Mouse (Mus musculus): ENCODE measurements at regions not wholly inside any gene's neighbourhood (a gene's known extent, or its start where the extent isn't known, plus 50 kb on each side); places are given as distances from the start of the nearest gene placed in this dataset.

DNA sequence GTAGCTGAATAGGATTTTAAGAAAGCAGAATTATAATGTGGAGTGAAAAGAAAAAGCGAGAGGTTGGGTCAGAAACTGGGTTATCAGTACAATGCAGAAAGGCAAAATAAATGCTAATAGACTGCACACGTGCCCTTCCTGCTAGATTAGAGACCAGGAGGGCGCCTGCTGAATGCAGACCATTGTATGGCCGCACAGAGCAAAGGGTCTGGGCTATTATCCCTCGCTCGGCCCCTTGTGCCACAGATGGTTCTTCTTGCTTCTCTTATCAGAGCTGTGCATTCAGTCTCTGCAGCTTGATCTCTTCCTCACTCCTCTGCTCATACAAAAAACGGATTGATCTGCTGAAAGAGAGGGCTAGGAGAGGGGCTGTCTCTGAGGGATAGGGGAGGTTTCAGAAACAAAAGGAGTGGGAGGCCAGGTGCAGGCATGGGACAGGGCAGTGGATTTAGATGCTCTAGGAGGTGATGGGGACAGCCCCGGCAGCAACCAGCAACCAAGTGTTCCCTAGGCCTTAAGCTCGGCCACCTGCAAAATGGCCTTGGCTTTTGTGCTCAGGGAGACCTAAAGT lies 225.7 kb upstream of the Klhl29 start:
- Histone ChIP-seq H3K4me2 (ENCODE audit: low read length) (no peak overlapping the region), H3K27ac (replicated peaks in 1 of 2; ENCODE audit: control insufficient read depth in 1 of 2, insufficient read depth in 1 of 2, low read depth in 2 of 2, low read length in 2 of 2) (no peak overlapping the region), H3K36me3 (ENCODE audit: control insufficient read depth, insufficient read depth, low read length) (no peaks in the 10 kb centered on the region), H3K4me3 (ENCODE audit: control insufficient read depth in 1 of 2, insufficient read depth in 1 of 2, low read depth in 1 of 2, low read length in 2 of 2) (no peak overlapping the region), H3K4me1 (ENCODE audit: control insufficient read depth in 2 of 2, insufficient read depth in 2 of 2, low read length in 2 of 2) (no peaks in the 10 kb centered on the region), H3K27me3 (ENCODE audit: control insufficient read depth, insufficient read depth, low read length) (no peaks in the 10 kb centered on the region), H3K9me3 (ENCODE audit: control insufficient read depth, low read length) (no peaks in the 10 kb centered on the region), H3K9ac (ENCODE audit: low read length) (no peak overlapping the region)
- 61% methylated on average over 9 of the region's 9 CpGs for WGBS
- ATAC-seq (ENCODE audit: insufficient number of reproducible peaks, insufficient read depth, low FRiP score, low read depth), result no peak

DNA sequence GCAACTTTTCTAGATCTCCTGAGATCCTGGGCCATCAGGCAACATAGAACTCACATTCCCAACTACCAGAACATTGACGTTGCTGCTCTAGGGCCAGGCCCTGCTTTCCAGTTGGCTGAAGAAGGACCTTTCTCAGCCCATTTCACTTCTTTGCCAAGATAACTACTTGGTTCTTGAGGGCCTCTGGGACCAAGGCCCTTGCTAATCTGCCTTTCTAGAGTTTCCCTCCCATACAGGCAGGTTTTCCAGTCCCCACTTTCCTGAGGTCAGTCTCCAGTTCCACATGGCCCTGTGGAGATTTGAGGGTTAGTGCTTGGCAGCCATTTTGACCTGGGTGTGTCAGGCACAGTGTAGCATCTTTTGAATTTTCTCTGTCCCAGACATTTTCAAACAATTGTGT lies 223.9 kb upstream of the Klhl29 start:
- Histone ChIP-seq H3K4me2 (ENCODE audit: low read length) (no peak overlapping the region), H3K9me3 (ENCODE audit: control insufficient read depth, low read length) (no peaks in the 10 kb centered on the region), H3K4me1 (ENCODE audit: control insufficient read depth in 2 of 2, insufficient read depth in 2 of 2, low read length in 2 of 2) (no peaks in the 10 kb centered on the region), H3K27ac (replicated peaks in 1 of 2; ENCODE audit: control insufficient read depth in 1 of 2, insufficient read depth in 1 of 2, low read depth in 2 of 2, low read length in 2 of 2) (no peak overlapping the region), H3K27me3 (ENCODE audit: control insufficient read depth, insufficient read depth, low read length) (no peaks in the 10 kb centered on the region), H3K9ac (ENCODE audit: low read length) (no peak overlapping the region), H3K4me3 (ENCODE audit: control insufficient read depth in 1 of 2, insufficient read depth in 1 of 2, low read depth in 1 of 2, low read length in 2 of 2) (no peak overlapping the region), H3K36me3 (ENCODE audit: control insufficient read depth, insufficient read depth, low read length) (no peaks in the 10 kb centered on the region)
- ATAC-seq (ENCODE audit: insufficient number of reproducible peaks, insufficient read depth, low FRiP score, low read depth), result no peak
- WGBS, result 67% methylated on average over 1 of the region's 1 CpGs

- Histone ChIP-seq H3K4me3 (ENCODE audit: control insufficient read depth in 1 of 2, insufficient read depth in 1 of 2, low read depth in 1 of 2, low read length in 2 of 2) (no peak overlapping the region), H3K36me3 (ENCODE audit: control insufficient read depth, insufficient read depth, low read length) (no peaks in the 10 kb centered on the region), H3K9ac (ENCODE audit: low read length) (no peak overlapping the region), H3K9me3 (ENCODE audit: control insufficient read depth, low read length) (no peaks in the 10 kb centered on the region), H3K4me2 (ENCODE audit: low read length) (no peak overlapping the region), H3K27me3 (ENCODE audit: control insufficient read depth, insufficient read depth, low read length) (no peaks in the 10 kb centered on the region), H3K27ac (replicated peaks in 1 of 2; ENCODE audit: control insufficient read depth in 1 of 2, insufficient read depth in 1 of 2, low read depth in 2 of 2, low read length in 2 of 2) (no peak overlapping the region), H3K4me1 (ENCODE audit: control insufficient read depth in 2 of 2, insufficient read depth in 2 of 2, low read length in 2 of 2) (no peaks in the 10 kb centered on the region)
- WGBS, result 83% methylated on average over 4 of the region's 4 CpGs
- ATAC-seq (ENCODE audit: insufficient number of reproducible peaks, insufficient read depth, low FRiP score, low read depth), result no peak
These were observed 223.5 kb upstream of the Klhl29 start for GRCm38 (mm10) chr12:5598961-5599360.

DNA sequence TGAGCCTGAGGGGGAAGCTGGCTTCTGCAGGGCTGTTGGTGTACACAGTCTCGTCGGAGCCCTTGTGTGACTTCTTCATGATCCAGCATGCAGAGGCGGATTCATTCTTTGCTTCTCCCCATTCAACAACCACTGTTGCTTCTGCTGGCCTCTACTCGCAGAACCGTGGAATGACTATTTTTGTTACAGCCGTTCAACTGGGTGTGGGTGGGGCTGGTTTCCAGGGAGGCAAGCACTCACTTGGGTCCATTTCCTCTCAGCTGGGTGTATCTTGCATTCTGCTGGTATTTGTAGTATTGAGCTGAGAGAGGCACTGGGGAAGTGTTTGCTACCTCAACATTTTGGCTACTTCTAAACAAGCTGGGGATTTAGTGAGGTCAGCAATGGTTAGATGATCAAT lies 197.3 kb upstream of the Klhl29 start:
- Histone ChIP-seq H3K4me1 (ENCODE audit: control insufficient read depth in 2 of 2, insufficient read depth in 2 of 2, low read length in 2 of 2) (no peaks in the 10 kb centered on the region), H3K9me3 (ENCODE audit: control insufficient read depth, low read length) (no peaks in the 10 kb centered on the region), H3K27ac (replicated peaks in 1 of 2; ENCODE audit: control insufficient read depth in 1 of 2, insufficient read depth in 1 of 2, low read depth in 2 of 2, low read length in 2 of 2) (no peak overlapping the region), H3K36me3 (ENCODE audit: control insufficient read depth, insufficient read depth, low read length) (no peaks in the 10 kb centered on the region), H3K27me3 (ENCODE audit: control insufficient read depth, insufficient read depth, low read length) (no peaks in the 10 kb centered on the region), H3K9ac (ENCODE audit: low read length) (no peak overlapping the region), H3K4me2 (ENCODE audit: low read length) (no peak overlapping the region), H3K4me3 (ENCODE audit: control insufficient read depth in 1 of 2, insufficient read depth in 1 of 2, low read depth in 1 of 2, low read length in 2 of 2) (no peak overlapping the region)
- WGBS, result 41% methylated on average over 6 of the region's 6 CpGs
- no peak for ATAC-seq (ENCODE audit: insufficient number of reproducible peaks, insufficient read depth, low FRiP score, low read depth)

DNA sequence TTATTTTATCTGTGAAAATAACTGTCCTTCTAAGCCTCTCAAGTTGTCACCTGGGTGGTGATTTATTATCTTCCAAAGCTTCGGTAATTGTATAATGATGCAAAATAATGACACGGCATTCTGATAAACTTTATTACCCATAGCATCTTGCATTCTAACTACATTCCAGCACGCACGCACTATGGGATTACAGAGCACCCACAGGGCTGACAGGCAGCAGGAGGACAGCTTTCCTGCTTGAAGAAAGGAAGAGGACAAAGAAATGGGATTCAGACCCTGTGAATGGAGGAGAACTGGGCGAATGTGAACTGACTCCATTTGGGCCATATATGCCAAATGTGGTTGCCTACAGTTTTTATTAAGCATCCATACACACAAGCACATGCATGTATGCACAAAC lies 193.5 kb upstream of the Klhl29 start:
- no peak overlapping the region for H3K4me3 ChIP-seq (ENCODE audit: control insufficient read depth in 1 of 2, insufficient read depth in 1 of 2, low read depth in 1 of 2, low read length in 2 of 2)
- ATAC-seq (ENCODE audit: insufficient number of reproducible peaks, insufficient read depth, low FRiP score, low read depth), result no peak
- H3K36me3 ChIP-seq (ENCODE audit: control insufficient read depth, insufficient read depth, low read length), result no peaks in the 10 kb centered on the region
- no peaks in the 10 kb centered on the region for H3K4me1 ChIP-seq (ENCODE audit: control insufficient read depth in 2 of 2, insufficient read depth in 2 of 2, low read length in 2 of 2)
- H3K4me2 ChIP-seq (ENCODE audit: low read length), result no peak overlapping the region
- H3K9me3 ChIP-seq (ENCODE audit: control insufficient read depth, low read length), result no peaks in the 10 kb centered on the region
- H3K27ac ChIP-seq (replicated peaks in 1 of 2; ENCODE audit: control insufficient read depth in 1 of 2, insufficient read depth in 1 of 2, low read depth in 2 of 2, low read length in 2 of 2), result no peak overlapping the region
- H3K27me3 ChIP-seq (ENCODE audit: control insufficient read depth, insufficient read depth, low read length), result no peaks in the 10 kb centered on the region
- no peak overlapping the region for H3K9ac ChIP-seq (ENCODE audit: low read length)
- WGBS, result 78% methylated on average over 5 of the region's 5 CpGs

DNA sequence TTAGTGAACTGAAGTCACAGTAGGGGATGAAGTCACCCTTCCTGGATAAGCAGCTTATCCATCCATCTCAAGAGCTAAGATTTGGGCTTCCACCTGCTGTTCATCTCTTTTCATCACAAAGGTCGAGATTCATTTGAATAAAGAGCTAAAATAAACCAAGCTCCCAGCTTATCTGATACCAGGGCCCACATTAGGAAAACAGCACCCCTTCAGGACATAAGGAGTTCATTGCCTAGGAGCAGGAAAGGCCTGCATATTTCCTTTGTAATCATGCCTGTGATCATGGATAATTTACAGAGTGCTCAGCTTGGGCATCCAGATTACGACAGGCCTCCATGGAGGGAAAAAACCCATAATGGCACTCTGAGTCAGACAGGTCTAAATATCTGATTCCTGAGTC lies 190.7 kb upstream of the Klhl29 start:
- WGBS, result 14% methylated on average over 2 of the region's 2 CpGs
- no peak for ATAC-seq (ENCODE audit: insufficient number of reproducible peaks, insufficient read depth, low FRiP score, low read depth)
- H3K4me3 ChIP-seq (ENCODE audit: control insufficient read depth in 1 of 2, insufficient read depth in 1 of 2, low read depth in 1 of 2, low read length in 2 of 2), result no peak overlapping the region

DNA sequence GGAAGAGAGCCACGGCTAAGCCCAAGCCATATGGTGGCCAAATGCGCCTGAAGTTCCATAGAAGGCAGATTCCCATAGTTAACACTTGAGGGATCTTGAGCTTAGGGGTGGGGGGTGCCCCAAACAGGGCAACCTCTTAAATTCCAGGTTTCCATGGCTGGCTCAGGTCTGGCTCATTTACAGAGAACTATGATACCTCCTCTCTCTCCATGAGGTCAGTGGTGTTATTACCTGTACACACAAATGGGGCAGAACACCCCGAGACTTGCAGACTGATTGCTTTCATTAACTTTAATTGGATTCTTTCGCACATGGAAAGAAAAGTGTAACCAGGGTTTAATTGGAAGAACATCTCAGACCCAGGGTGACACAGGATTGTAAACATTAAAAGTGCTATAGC lies 177.1 kb upstream of the Klhl29 start:
- 65% methylated on average over 4 of the region's 4 CpGs for WGBS
- ATAC-seq (ENCODE audit: insufficient number of reproducible peaks, insufficient read depth, low FRiP score, low read depth), result no peak
- H3K9ac ChIP-seq (ENCODE audit: low read length), result no peak overlapping the region
- no peaks in the 10 kb centered on the region for H3K4me1 ChIP-seq (ENCODE audit: control insufficient read depth in 2 of 2, insufficient read depth in 2 of 2, low read length in 2 of 2)
- no peaks in the 10 kb centered on the region for H3K36me3 ChIP-seq (ENCODE audit: control insufficient read depth, insufficient read depth, low read length)
- H3K27me3 ChIP-seq (ENCODE audit: control insufficient read depth, insufficient read depth, low read length), result no peaks in the 10 kb centered on the region
- H3K4me2 ChIP-seq (ENCODE audit: low read length), result no peak overlapping the region
- H3K4me3 ChIP-seq (ENCODE audit: control insufficient read depth in 1 of 2, insufficient read depth in 1 of 2, low read depth in 1 of 2, low read length in 2 of 2), result no peak overlapping the region
- H3K27ac ChIP-seq (replicated peaks in 1 of 2; ENCODE audit: control insufficient read depth in 1 of 2, insufficient read depth in 1 of 2, low read depth in 2 of 2, low read length in 2 of 2), result no peak overlapping the region
- no peaks in the 10 kb centered on the region for H3K9me3 ChIP-seq (ENCODE audit: control insufficient read depth, low read length)

More for the DNA sequence above, 190.7 kb upstream of the Klhl29 start:
- H3K27ac ChIP-seq (replicated peaks in 1 of 2; ENCODE audit: control insufficient read depth in 1 of 2, insufficient read depth in 1 of 2, low read depth in 2 of 2, low read length in 2 of 2), result no peak overlapping the region
- no peaks in the 10 kb centered on the region for H3K9me3 ChIP-seq (ENCODE audit: control insufficient read depth, low read length)
- H3K36me3 ChIP-seq (ENCODE audit: control insufficient read depth, insufficient read depth, low read length), result no peaks in the 10 kb centered on the region
- H3K27me3 ChIP-seq (ENCODE audit: control insufficient read depth, insufficient read depth, low read length), result no peaks in the 10 kb centered on the region
- no peaks in the 10 kb centered on the region for H3K4me1 ChIP-seq (ENCODE audit: control insufficient read depth in 2 of 2, insufficient read depth in 2 of 2, low read length in 2 of 2)
- H3K9ac ChIP-seq (ENCODE audit: low read length), result no peak overlapping the region
- H3K4me2 ChIP-seq (ENCODE audit: low read length), result no peak overlapping the region

- H3K9ac ChIP-seq (ENCODE audit: low read length), result no peak overlapping the region
- no peaks in the 10 kb centered on the region for H3K36me3 ChIP-seq (ENCODE audit: control insufficient read depth, insufficient read depth, low read length)
- no peak overlapping the region for H3K4me2 ChIP-seq (ENCODE audit: low read length)
- no peak for ATAC-seq (ENCODE audit: insufficient number of reproducible peaks, insufficient read depth, low FRiP score, low read depth)
- no peaks in the 10 kb centered on the region for H3K9me3 ChIP-seq (ENCODE audit: control insufficient read depth, low read length)
- H3K27ac ChIP-seq (replicated peaks in 1 of 2; ENCODE audit: control insufficient read depth in 1 of 2, insufficient read depth in 1 of 2, low read depth in 2 of 2, low read length in 2 of 2), result no peak overlapping the region
- H3K4me1 ChIP-seq (ENCODE audit: control insufficient read depth in 2 of 2, insufficient read depth in 2 of 2, low read length in 2 of 2), result no peaks in the 10 kb centered on the region
- no peak overlapping the region for H3K4me3 ChIP-seq (ENCODE audit: control insufficient read depth in 1 of 2, insufficient read depth in 1 of 2, low read depth in 1 of 2, low read length in 2 of 2)
- WGBS, result 56% methylated on average over 2 of the region's 2 CpGs
- H3K27me3 ChIP-seq (ENCODE audit: control insufficient read depth, insufficient read depth, low read length), result no peaks in the 10 kb centered on the region
These were observed 176.4 kb upstream of the Klhl29 start for GRCm38 (mm10) chr12:5551901-5552300.

Data from heart, embryonic 14.5 days (tissue).